Mouse (Mus musculus): ENCODE data around the gene Gmnn.

DNA sequence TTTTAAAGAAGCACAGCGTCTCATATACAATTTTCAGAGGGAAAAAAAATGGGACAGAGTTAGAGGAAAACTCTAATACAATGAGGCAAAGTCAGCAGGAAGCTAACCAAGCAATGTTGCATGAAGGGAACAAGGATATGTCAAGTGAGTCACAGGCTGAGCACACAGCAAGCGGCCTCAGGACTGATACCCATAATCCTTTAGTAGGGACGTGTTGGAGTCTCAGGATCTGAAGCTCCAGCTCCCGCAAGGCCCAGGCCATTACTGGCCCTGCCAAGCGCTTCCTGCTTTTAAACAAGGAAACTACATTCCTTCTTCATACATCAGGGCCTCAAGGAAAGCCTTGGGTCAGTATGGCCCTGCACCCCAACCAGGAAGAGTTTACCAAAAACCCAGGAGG lies 59.6 kb downstream of the Gmnn start:
- TF ChIP-seq CTCF (IDR thresholded peaks at IDR 0.05; ENCODE audit: low read depth, low read length) (no peak), POLR2A (IDR thresholded peaks at IDR 0.05; ENCODE audit: borderline replicate concordance, low read depth, low read length) (no peak)
